Mouse (Mus musculus) hindbrain, embryonic 14.5 days (tissue): ENCODE results near the gene Kif1b. TPM values are rescaled to one million over a fixed set of nuclear protein-coding genes. Genes with fewer than 3 reads are reported as not detected.

ENCODE experiments used
- ATAC-seq: fragments of 200-750 bp; cut with Nextera tagmentation; 2 replicates; pipeline ENCODE4 v1.8.0; 2017; ENCODE audit warnings: moderate number of reproducible peaks, mild to moderate bottlenecking, moderate TSS enrichment, moderate library complexity; ENCODE audit not compliant: low FRiP score
- DNase-seq: peaks from one replicate; pipeline ENCODE4 v3.0.0-alpha.2; 2015; ENCODE audit warnings: low spot score
- H3K27ac ChIP-seq: fragments of 300-500 bp; sonication (generic); 2 replicates; pipeline ENCODE4 v1.5.1; 2014; ENCODE audit warnings: mild to moderate bottlenecking, moderate library complexity
- H3K27me3 ChIP-seq: fragments of 300-500 bp; sonication (generic); 2 replicates; pipeline ENCODE4 v1.6.1; 2014; ENCODE audit warnings: mild to moderate bottlenecking, low read length, mixed read lengths; ENCODE audit not compliant: control insufficient read depth, insufficient read depth
- H3K36me3 ChIP-seq: fragments of 300-500 bp; sonication (generic); replicated peaks from 2 replicates; pipeline ENCODE4 v1.6.1; 2014; ENCODE audit not compliant: control insufficient read depth, insufficient read depth
- H3K4me1 ChIP-seq: fragments of 300-500 bp; sonication (generic); replicated peaks from 2 replicates; pipeline ENCODE4 v1.6.1; 2014; ENCODE audit warnings: antibody characterized with exemption, low read length, mixed read lengths; ENCODE audit not compliant: control insufficient read depth, insufficient read depth
- H3K4me2 ChIP-seq: fragments of 300-500 bp; sonication (generic); replicated peaks from 2 replicates; pipeline ENCODE4 v1.6.1; 2014; ENCODE audit warnings: mild to moderate bottlenecking, moderate library complexity
- H3K4me3 ChIP-seq: fragments of 300-500 bp; sonication (generic); replicated peaks from 2 replicates; pipeline ENCODE4 v1.5.1; 2014; ENCODE audit warnings: mild to moderate bottlenecking, low read length
- H3K9ac ChIP-seq: fragments of 300-500 bp; sonication (generic); 2 replicates; pipeline ENCODE4 v1.6.1; 2014
- H3K9me3 ChIP-seq: fragments of 300-500 bp; sonication (generic); 2 replicates; pipeline ENCODE4 v1.6.1; 2016; ENCODE audit warnings: low read length; ENCODE audit not compliant: control insufficient read depth
- WGBS: fragments of 180-500 bp; shearing (Covaris S2); extraction: QIAGEN DNeasy Blood & Tissue Kit; methylation state at CpG from one replicate; pipeline ENCODE4 v1.1.7; 2014; 5-methylcytosine and 5-hydroxymethylcytosine counted together
- polyA plus RNA-seq: library from polyadenylated mRNA; unstranded; fragments of >200 nt; fragmentation: Nextera tagmentation; extraction: Ambion mirVana; gene quantifications from 2 replicates; pipeline ENCODE4 v1.2.1, GENCODE M21; 2014

Gene Kif1b
- polyA plus RNA-seq, 1 experiment from 2014 or later, result 188 TPM

DNA sequence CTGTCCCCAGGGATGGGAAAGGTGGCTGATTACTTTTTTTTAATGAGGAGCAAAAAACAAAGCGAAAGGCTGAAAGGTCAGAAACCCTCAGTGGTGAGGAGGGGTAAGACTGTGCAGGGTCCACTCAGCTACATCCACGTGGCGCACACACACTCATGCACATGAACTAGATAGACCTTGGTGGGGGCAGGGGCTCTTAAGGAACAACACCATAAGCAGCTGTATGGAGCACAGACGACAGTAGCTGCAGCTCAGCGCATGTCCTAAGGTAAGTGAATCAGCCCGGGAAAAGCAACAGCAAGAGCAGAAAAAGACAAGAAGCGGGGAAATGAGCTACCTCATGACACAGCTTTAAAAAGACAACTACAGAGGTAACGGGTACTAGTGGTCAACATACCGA, 44.3 kb downstream of the Kif1b start:
- ATAC-seq, result no peak
- 97% methylated on average over 9 of the region's 9 CpGs for WGBS
- no peaks in the 10 kb centered on the region for H3K9me3 ChIP-seq
- H3K36me3 ChIP-seq, result peaks cover 88% of the 10 kb centered on the region
- no peaks in the 10 kb centered on the region for H3K27me3 ChIP-seq
- no peak overlapping the region for H3K9ac ChIP-seq
- H3K4me2 ChIP-seq, result no peak overlapping the region
- H3K4me1 ChIP-seq, result no peaks in the 10 kb centered on the region
- no peak overlapping the region for H3K4me3 ChIP-seq
- H3K27ac ChIP-seq, result no peak overlapping the region
- no peak for DNase-seq

GRCm38 (mm10) chr4:149261466-149261865, 46.0 kb downstream of the Kif1b start:
- H3K9me3 ChIP-seq, result no peaks in the 10 kb centered on the region
- no peak for DNase-seq
- ATAC-seq, result no peak
- H3K4me3 ChIP-seq, result no peak overlapping the region
- H3K27ac ChIP-seq, result no peak overlapping the region
- no peaks in the 10 kb centered on the region for H3K27me3 ChIP-seq
- no peak overlapping the region for H3K4me2 ChIP-seq
- H3K9ac ChIP-seq, result no peak overlapping the region
- 66% methylated on average over 3 of the region's 3 CpGs for WGBS
- peaks cover 91% of the 10 kb centered on the region for H3K36me3 ChIP-seq
- H3K4me1 ChIP-seq, result 0 out of 2 replicates have a peak, but pooled peaks cover 2% of the 10 kb centered on the region

GRCm38 (mm10) chr4:149260911-149261310, 46.6 kb downstream of the Kif1b start:
- Histone ChIP-seq H3K4me2 (no peak overlapping the region), H3K9ac (no peak overlapping the region), H3K9me3 (no peaks in the 10 kb centered on the region), H3K36me3 (peaks cover 91% of the 10 kb centered on the region), H3K4me1 (0 out of 2 replicates have a peak, but pooled peaks cover 7% of the 10 kb centered on the region), H3K4me3 (no peak overlapping the region), H3K27ac (no peak overlapping the region), H3K27me3 (no peaks in the 10 kb centered on the region)
- 94% methylated on average over 3 of the region's 3 CpGs for WGBS
- ATAC-seq, result no peak
- no peak for DNase-seq

GRCm38 (mm10) chr4:149259391-149260094, 48.0 kb downstream of the Kif1b start:
- peaks cover 88% of the 10 kb centered on the region for H3K36me3 ChIP-seq
- H3K27me3 ChIP-seq, result no peaks in the 10 kb centered on the region
- peaks cover 14% of the 10 kb centered on the region; the same call in 1 of the 2 replicates for H3K4me1 ChIP-seq
- 90% methylated on average over 9 of the region's 9 CpGs for WGBS
- H3K27ac ChIP-seq, result no peak overlapping the region
- H3K4me2 ChIP-seq, result no peak overlapping the region
- H3K9ac ChIP-seq, result no peak overlapping the region
- ATAC-seq, result no peak
- no peaks in the 10 kb centered on the region for H3K9me3 ChIP-seq
- no peak overlapping the region for H3K4me3 ChIP-seq
- DNase-seq, result no peak

- H3K27me3 ChIP-seq, result no peaks in the 10 kb centered on the region
- no peak overlapping the region for H3K4me2 ChIP-seq
- H3K9ac ChIP-seq, result no peak overlapping the region
- peaks cover 89% of the 10 kb centered on the region for H3K36me3 ChIP-seq
- no peak overlapping the region for H3K4me3 ChIP-seq
- no peak overlapping the region for H3K27ac ChIP-seq
- H3K4me1 ChIP-seq, result peaks cover 14% of the 10 kb centered on the region; the same call in 1 of the 2 replicates
- ATAC-seq, result no peak
- H3K9me3 ChIP-seq, result no peaks in the 10 kb centered on the region
- 82% methylated on average over 3 of the region's 3 CpGs for WGBS
- DNase-seq, result no peak
Measured at GRCm38 (mm10) chr4:149258926-149259325, 48.6 kb downstream of the Kif1b start.

GRCm38 (mm10) chr4:149256511-149257300, 50.8 kb downstream of the Kif1b start:
- no peaks in the 10 kb centered on the region for H3K9me3 ChIP-seq
- H3K27me3 ChIP-seq, result no peaks in the 10 kb centered on the region
- H3K4me1 ChIP-seq, result peaks cover 14% of the 10 kb centered on the region; the same call in 1 of the 2 replicates
- peak overlapping the region; percentile 78 for H3K27ac ChIP-seq
- 76% methylated on average over 15 of the region's 15 CpGs for whole genome bisulfite sequencing
- H3K4me2 ChIP-seq, result no peak overlapping the region
- H3K4me3 ChIP-seq, result no peak overlapping the region
- ATAC-seq (no peak), DNase-seq (no peak)
- peaks cover 87% of the 10 kb centered on the region for H3K36me3 ChIP-seq
- 0 out of 2 replicates have a peak overlapping the region, but pooled peaks have one; percentile 0 for H3K9ac ChIP-seq

DNA sequence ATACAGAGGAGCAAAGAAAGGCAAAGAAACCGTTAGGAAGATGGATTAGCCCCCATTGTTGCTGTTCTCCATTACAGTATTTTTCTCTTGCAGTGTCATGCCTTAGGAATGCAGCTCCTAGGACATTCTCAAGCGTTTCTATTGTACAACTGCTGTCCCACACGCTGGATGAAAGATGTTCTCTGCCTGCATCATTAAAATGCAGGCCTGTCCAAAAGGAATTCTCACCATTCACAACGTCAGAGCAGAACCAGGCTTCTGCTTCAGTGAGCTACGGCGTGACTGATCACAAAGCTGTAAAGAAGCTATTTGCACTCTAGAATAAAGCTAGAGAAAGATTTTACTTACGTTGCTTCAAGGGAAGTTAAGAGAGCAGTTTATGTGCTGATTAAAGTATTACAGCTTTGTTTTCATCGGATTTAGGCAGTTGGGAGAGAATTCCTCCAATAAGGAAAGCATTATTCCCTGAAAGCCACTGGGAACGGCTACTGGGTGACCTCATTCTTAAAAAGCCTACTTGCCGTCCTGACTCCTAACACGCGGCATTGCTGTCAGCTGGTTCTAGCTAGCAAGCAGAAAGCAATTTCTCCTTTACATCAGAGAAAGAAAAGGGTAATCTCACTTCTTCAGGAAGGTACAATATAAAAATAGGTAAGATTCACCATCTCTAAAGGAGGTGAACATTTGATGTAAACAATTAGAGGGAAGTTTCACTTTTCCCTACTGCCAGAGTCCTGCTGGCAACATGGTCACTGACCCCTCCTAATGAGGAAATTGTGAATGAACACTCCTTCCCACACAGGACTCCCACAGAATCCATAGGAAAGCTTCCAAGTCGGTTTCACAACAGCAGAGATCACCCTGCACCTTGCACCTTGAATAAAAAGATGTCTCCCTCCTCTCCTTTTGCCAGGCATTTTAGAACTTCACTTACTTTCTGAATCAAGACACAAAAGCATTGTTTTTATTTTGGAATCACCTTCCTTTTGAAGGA, 51.9 kb downstream of the Kif1b start:
- Histone ChIP-seq H3K9me3 (no peaks in the 10 kb centered on the region), H3K9ac (0 out of 2 replicates have a peak overlapping the region, but pooled peaks have one; percentile 24), H3K4me2 (0 out of 2 replicates have a peak overlapping the region, but pooled peaks have one; percentile 3), H3K4me3 (no peak overlapping the region), H3K36me3 (peaks cover 88% of the 10 kb centered on the region), H3K4me1 (peaks cover 14% of the 10 kb centered on the region; the same call in 1 of the 2 replicates), H3K27me3 (no peaks in the 10 kb centered on the region), H3K27ac (peak overlapping the region; percentile 78)
- 12% methylated on average over 13 of the region's 13 CpGs for WGBS
- DNase-seq, result peak; percentile 63
- ATAC-seq, result peak; percentile 82; the same call in 1 of the 2 replicates

- Histone ChIP-seq H3K27ac (peak overlapping the region; percentile 78), H3K9ac (no peak overlapping the region), H3K4me2 (no peak overlapping the region), H3K4me3 (no peak overlapping the region), H3K9me3 (no peaks in the 10 kb centered on the region), H3K36me3 (peaks cover 88% of the 10 kb centered on the region), H3K27me3 (no peaks in the 10 kb centered on the region), H3K4me1 (peaks cover 14% of the 10 kb centered on the region; the same call in 1 of the 2 replicates)
- WGBS, result 36% methylated on average over 4 of the region's 4 CpGs
- ATAC-seq, result no peak
- no peak for DNase-seq
Measured at GRCm38 (mm10) chr4:149254827-149255226, 52.7 kb downstream of the Kif1b start.
